Mouse (Mus musculus) ES-Bruce4 (cell line): ENCODE measurements around the gene Fbxw11. TPM values are rescaled to one million over a fixed set of nuclear protein-coding genes. Genes with fewer than 3 reads are reported as not detected.
A peak's percentile ranks its signal among the peaks of the same experiment; 100 is the strongest.

Source experiments
- H3K27ac ChIP-seq: 2 replicates; pipeline ENCODE4 v1.5.1; 2012; ENCODE audit warnings: low read length, inconsistent platforms; ENCODE audit not compliant: insufficient read depth
- H3K27me3 ChIP-seq: 2 replicates; pipeline ENCODE4 v1.6.1; 2012; ENCODE audit warnings: mild to moderate bottlenecking, low read length, inconsistent platforms; ENCODE audit not compliant: control insufficient read depth, poor library complexity, insufficient read depth, severe bottlenecking
- H3K36me3 ChIP-seq: 2 replicates; pipeline ENCODE4 v1.6.1; 2012; ENCODE audit warnings: inconsistent platforms, mild to moderate bottlenecking, low read length, moderate library complexity; ENCODE audit not compliant: control insufficient read depth, poor library complexity, insufficient read depth, severe bottlenecking
- H3K4me1 ChIP-seq: one replicate; pipeline ENCODE4 v1.8.1; 2011; ENCODE audit warnings: low read length; ENCODE audit not compliant: control insufficient read depth, insufficient read depth
- H3K4me3 ChIP-seq: 2 replicates; pipeline ENCODE4 v1.5.1; 2011; ENCODE audit warnings: low read depth, mild to moderate bottlenecking, low read length
- H3K9ac ChIP-seq: 2 replicates; pipeline ENCODE4 v1.6.1; 2012; ENCODE audit warnings: low read depth, mild to moderate bottlenecking, inconsistent platforms; ENCODE audit not compliant: poor library complexity, severe bottlenecking
- H3K9me3 ChIP-seq: replicated peaks from 2 replicates; pipeline ENCODE4 v1.6.1; 2012; ENCODE audit warnings: mild to moderate bottlenecking, low read length, inconsistent platforms; ENCODE audit not compliant: control insufficient read depth, poor library complexity, insufficient read depth, severe bottlenecking
- CTCF ChIP-seq: IDR thresholded peaks from one replicate; pipeline ENCODE4 v1.8.1; 2011; ENCODE audit warnings: low read depth, low read length
- EP300 ChIP-seq: IDR thresholded peaks from 2 replicates; pipeline ENCODE4 v1.6.1; 2011; ENCODE audit warnings: low read depth, low read length; ENCODE audit not compliant: insufficient read depth
- POLR2A ChIP-seq: IDR thresholded peaks from one replicate; pipeline ENCODE4 v1.8.1; 2011; ENCODE audit warnings: low read length; ENCODE audit not compliant: insufficient read depth
- polyA plus RNA-seq: library from polyadenylated mRNA; stranded (reverse); fragments of >200 nt; gene quantifications from 2 replicates; pipeline ENCODE4 v1.2.4, GENCODE M21; 2011; ENCODE audit warnings: low read depth; ENCODE audit not compliant: missing spikeins, insufficient read depth, insufficient read length

Gene Fbxw11
- polyA plus RNA-seq, 1 experiment = 59.6 TPM

DNA sequence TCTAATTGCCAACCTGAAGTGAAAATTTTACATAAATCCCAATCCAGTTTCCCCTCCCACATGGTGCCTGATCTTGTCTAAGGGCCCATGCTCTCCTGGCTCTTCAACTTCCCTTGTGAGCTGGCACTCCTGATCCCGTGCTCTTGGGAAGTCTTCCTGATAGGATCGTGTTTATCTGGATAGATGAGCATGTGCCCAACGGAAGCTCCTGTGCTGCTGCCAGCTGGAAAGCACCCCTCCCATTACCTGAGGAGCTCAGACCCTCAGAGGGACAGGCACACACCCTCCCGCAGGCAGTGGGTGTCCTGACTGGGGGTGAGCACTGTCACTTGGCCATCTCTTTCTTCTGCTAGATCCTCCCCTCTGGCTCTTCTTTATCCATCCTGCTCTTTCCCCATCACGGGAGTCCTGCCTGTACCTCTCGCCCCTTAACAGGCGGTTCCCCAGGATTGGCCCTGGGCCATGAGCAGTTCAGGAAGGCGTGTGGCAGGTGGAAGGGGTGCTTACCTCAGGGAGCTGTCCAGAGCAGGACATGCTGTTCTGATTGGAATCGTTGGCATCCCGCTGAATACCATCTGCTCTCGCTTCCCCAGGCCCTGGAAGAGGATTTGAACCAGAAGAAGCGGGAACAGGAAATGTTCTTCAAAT lies 20.6 kb upstream of the Fbxw11 start:
- no peaks in the 10 kb centered on the region for H3K36me3 ChIP-seq
- TF ChIP-seq POLR2A = no peak
- TF ChIP-seq CTCF = no peak
- no peak for TF ChIP-seq EP300
- no peak overlapping the region for H3K9ac ChIP-seq
- no peaks in the 10 kb centered on the region for H3K9me3 ChIP-seq
- H3K4me3 ChIP-seq = no peak overlapping the region
- H3K27me3 ChIP-seq = no peaks in the 10 kb centered on the region
- no peaks in the 10 kb centered on the region for H3K4me1 ChIP-seq
- no peak overlapping the region for H3K27ac ChIP-seq

DNA sequence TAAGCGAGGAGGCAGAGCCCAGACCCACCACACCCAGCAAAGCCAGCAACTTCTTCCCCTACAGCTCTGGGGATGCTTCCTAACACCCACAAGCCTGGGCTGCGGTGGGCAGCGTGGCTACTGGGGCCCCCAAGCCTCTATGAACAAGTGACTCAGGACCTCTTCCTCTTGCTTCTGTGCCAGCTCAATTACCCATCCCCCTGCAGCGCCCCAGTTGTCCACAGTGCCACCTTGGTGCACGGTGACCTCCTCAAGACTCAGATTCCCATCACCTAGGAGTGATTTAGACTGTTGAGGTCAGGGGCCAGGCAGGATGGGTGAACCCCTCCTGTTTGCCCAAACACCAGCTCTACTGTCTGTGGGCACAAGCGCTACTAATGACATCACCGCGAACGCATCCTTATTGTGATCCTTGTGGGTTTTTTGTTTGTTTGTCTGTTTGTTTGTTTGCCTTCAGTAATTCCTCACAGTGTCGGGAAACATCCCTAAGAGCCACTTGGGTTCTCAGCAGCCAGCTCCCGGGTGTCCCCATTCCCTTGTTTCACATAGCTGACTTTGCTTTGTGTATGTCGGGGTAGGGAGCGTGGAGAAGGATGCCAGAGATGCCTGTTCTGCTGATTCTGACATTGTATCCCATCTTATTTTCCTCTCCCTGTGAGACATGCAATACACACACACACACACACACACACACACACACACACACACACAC lies 19.9 kb upstream of the Fbxw11 start:
- H3K4me3 ChIP-seq = no peak overlapping the region
- no peak for TF ChIP-seq POLR2A
- no peak for TF ChIP-seq CTCF
- no peak for TF ChIP-seq EP300

DNA sequence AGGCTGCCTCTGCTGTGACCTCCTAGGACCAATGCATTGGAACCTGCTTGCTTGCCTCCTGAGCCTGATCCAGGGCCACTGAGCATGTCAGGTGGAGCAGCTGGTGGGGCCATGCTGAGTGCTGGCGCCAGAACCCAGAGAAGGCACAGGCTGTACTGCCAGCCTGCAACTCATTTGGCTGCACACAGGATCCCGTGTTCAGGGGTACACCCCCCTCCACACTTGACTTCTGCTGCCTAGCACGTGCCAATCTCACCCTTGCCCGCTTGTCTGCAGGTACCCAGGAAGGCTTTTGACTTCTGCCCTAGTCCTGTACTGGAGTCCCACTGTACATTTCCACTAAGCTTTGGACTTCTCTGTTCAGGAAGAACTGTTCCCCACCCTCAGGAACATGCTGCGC lies 19.3 kb upstream of the Fbxw11 start:
- TF ChIP-seq POLR2A (no peak), CTCF (no peak), EP300 (no peak)
- no peak overlapping the region for H3K27ac ChIP-seq
- no peaks in the 10 kb centered on the region for H3K9me3 ChIP-seq

More for the DNA sequence above, 19.9 kb upstream of the Fbxw11 start:
- H3K9me3 ChIP-seq = no peaks in the 10 kb centered on the region
- no peak overlapping the region for H3K9ac ChIP-seq
- no peaks in the 10 kb centered on the region for H3K36me3 ChIP-seq
- no peaks in the 10 kb centered on the region for H3K4me1 ChIP-seq
- H3K27me3 ChIP-seq = no peaks in the 10 kb centered on the region
- H3K27ac ChIP-seq = no peak overlapping the region

DNA sequence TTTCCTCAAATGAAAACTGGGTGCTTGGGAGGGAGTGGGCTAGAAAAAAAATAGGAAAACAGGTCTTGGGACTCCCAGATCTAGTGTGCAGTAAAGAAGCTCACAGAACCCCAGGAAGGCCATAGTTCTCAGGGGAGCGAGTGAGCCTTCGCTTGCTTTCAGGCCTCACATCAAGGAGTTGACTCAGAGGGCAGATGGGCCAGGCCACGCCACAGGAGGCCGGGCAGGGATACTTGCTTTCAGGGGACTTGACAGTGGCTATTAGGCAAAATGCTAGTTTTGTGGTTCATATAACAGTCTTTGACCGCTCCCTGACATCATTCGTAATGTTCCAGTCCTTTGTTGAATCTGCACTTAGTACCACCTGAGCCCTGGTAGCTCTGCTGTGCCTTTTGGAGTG lies 18.6 kb upstream of the Fbxw11 start:
- TF ChIP-seq EP300 (no peak), POLR2A (no peak), CTCF (no peak)
- Histone ChIP-seq H3K9me3 (no peaks in the 10 kb centered on the region), H3K4me1 (no peaks in the 10 kb centered on the region)

More for the DNA sequence above, 19.3 kb upstream of the Fbxw11 start:
- Histone ChIP-seq H3K27me3 (no peaks in the 10 kb centered on the region), H3K4me3 (no peak overlapping the region), H3K9ac (no peak overlapping the region), H3K36me3 (no peaks in the 10 kb centered on the region), H3K4me1 (no peaks in the 10 kb centered on the region)

DNA sequence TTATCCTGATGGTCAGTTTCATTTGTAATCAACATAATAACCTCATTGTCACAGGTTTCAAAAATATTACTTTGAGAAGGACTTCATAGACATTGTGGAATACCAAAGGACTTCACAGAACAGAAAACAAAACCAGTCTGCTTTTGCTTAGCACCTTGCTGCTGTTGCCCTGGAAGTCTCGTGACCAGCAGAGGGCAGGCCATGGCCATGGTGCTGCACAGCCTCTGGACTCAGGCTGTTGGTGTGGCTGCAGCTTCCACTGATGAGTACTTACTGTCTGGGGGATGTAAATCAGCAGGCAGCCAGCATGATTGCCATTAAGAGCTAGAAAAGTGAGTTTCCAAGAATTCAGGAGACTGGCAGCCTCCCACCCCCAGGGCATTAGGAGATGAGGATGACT lies 16.8 kb upstream of the Fbxw11 start:
- no peak overlapping the region for H3K4me3 ChIP-seq
- H3K27ac ChIP-seq = no peak overlapping the region
- no peak overlapping the region for H3K9ac ChIP-seq
- no peaks in the 10 kb centered on the region for H3K36me3 ChIP-seq
- no peaks in the 10 kb centered on the region for H3K4me1 ChIP-seq
- H3K9me3 ChIP-seq = no peaks in the 10 kb centered on the region
- no peaks in the 10 kb centered on the region for H3K27me3 ChIP-seq
- peak; percentile 71 for TF ChIP-seq CTCF
- no peak for TF ChIP-seq POLR2A

More for the DNA sequence above, 18.6 kb upstream of the Fbxw11 start:
- Histone ChIP-seq H3K9ac (no peak overlapping the region), H3K4me3 (no peak overlapping the region), H3K36me3 (no peaks in the 10 kb centered on the region), H3K27me3 (no peaks in the 10 kb centered on the region), H3K27ac (no peak overlapping the region)

DNA sequence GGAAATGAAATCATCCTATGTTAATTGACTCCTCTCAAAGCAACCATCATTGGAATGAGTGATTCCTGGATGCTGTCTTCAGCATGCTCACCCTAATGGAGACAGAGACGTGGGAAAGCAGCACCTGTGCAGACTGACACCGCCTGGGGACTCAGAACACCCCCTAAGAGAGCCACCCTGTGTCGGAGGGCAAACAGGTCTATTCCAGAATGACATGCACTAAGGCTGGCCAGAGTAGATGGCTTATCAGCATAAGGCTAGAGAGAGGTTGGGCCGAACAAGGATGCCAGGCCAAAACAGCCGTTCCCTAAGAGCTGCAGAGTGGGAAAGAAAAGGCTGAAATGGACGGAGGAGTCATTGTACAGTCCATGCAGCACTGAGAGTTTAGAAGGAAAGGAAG lies 16.4 kb upstream of the Fbxw11 start:
- Histone ChIP-seq H3K9ac (no peak overlapping the region), H3K27me3 (no peaks in the 10 kb centered on the region), H3K27ac (no peak overlapping the region), H3K4me3 (no peak overlapping the region), H3K4me1 (no peaks in the 10 kb centered on the region), H3K36me3 (no peaks in the 10 kb centered on the region), H3K9me3 (no peaks in the 10 kb centered on the region)
- no peak for TF ChIP-seq EP300
- no peak for TF ChIP-seq POLR2A
- TF ChIP-seq CTCF = no peak
